Mouse (Mus musculus): ENCODE measurements around the gene Tsen34. TPM values are rescaled to one million over a fixed set of nuclear protein-coding genes. Genes with fewer than 3 reads are reported as not detected.
"Not testable (repeated sequence)": the region's sequence is repeated elsewhere in the genome, so short reads cannot be mapped to it uniquely, and the experiment has no call there.

The Tsen34 gene
- total RNA-seq, 2 experiments from 2014 or later, result 77.3 to 80.0 TPM

DNA sequence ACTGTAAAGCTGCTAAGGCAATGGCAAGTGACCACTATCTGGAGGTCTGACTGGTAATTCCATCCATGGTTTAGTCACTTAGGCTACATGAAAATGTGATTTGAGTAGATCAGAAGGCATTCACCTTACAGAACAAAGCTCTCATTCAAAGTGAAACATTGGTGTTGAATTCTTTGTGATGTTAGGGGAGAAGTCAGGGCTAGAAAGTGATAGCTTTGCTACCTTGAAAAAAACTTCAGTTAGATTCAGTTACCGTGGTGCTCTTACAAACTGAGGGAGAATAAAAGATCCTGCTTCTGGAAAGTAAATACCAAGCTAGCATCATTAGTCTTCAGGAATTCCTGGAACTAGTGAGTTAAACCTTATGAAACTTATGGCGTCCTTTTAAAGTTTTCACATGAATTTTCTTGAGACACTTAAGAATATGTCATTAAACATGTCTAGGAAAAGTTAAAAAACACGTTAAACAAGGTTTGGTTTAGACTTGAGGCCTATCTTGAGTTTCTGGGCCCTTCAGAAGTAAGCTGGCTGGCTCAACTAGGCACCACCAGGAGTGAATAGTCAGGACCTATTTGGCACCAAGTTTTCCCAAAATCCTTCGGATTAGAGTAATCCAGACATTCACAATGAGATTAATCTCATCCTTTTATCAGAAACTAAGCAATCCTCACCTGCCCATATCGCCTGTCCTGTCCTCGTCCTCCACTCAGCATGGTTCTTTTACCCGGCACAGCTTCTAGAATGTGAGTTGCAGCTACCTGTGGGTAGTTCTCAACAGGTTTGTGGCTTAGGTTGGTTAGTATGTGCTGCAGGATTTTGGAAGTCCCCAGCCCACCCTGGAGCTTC is 15.1 kb downstream of the Tsen34 start:
- no peak for DNase-seq (ENCODE audit: low spot score in 2 of 2)
- intact Hi-C loops (cut with DNase I), result no loop called here

DNA sequence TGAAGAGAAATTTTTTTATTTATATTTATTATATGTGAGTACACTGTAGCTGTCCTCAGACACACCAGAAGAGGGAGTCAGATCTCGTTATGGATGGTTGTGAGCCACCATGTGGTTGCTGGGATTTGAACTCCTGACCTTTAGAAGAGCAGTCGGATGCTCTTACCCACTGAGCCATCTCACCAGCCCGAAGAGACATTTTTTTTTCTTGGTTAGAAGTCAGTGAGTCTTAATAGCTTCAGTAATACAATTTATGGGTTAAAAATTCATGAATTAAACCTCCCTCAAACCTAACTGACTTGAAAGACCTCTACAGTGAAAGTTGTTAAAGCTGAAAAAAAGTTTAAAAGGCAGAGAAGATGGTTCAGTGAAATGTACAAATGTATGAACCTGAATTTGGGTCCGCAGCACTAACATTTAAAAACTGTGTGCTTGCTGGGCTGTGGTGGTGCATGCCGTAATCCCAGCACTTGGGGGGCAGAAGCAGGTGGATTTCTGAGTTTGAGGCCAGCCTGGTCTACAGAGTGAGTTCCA is 15.9 kb downstream of the Tsen34 start:
- intact Hi-C loops (cut with DNase I); DNase-seq (ENCODE audit: low spot score in 2 of 2): not testable (repeated sequence)

GRCm38 (mm10) chr7:3709000-3709399 is 16.3 kb downstream of the Tsen34 start:
- DNase-seq (ENCODE audit: low spot score in 2 of 2), result no peak
- intact Hi-C loops (cut with DNase I), result no loop called here

- DNase-seq (ENCODE audit: low spot score in 2 of 2), result no peak
- intact Hi-C loops (cut with DNase I), result no loop called here
Measured at GRCm38 (mm10) chr7:3712264-3712942, 19.7 kb downstream of the Tsen34 start.

GRCm38 (mm10) chr7:3715249-3715648 is 22.6 kb downstream of the Tsen34 start:
- DNase-seq (ENCODE audit: low spot score in 2 of 2), result no peak
- intact Hi-C loops (cut with DNase I), result no loop called here

GRCm38 (mm10) chr7:3720268-3720667 is 27.6 kb downstream of the Tsen34 start, which contains the start of gene Pirb:
Gene Pirb, minus strand, starts transcription at chr7:3720391.
- intact Hi-C loops (cut with DNase I); DNase-seq (ENCODE audit: low spot score in 2 of 2): not testable (repeated sequence)

- intact Hi-C loops (cut with DNase I), result not testable (repeated sequence)
Measured at GRCm38 (mm10) chr7:3725459-3725858, 32.8 kb downstream of the Tsen34 start.

DNA sequence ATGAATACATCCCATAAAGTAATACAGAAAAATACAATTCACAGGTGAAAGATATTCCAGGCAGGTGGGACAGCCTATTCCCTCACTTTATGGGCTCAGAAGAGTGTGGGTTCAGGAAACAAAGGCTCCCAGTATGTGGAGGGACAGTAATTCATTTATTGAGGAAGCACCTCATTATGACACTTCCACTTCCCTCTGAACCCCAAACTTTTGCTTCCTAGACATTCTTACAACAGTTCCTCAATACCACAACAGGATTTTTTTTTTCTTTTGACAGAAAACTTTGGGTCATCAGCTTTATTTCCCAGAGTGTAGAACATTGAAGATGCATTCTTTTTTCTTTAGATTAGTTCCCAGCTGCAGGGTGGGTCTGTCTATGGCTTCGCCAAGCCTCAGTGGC is 40.0 kb downstream of the Tsen34 start:
- intact Hi-C loops (cut with DNase I); DNase-seq (ENCODE audit: low spot score in 2 of 2): not testable (repeated sequence)

More at GRCm38 (mm10) chr7:3725459-3725858, 32.8 kb downstream of the Tsen34 start:
- not testable (repeated sequence) for DNase-seq (ENCODE audit: low spot score in 2 of 2)

Small RNAs within 50 kb of the gene (microRNA-seq; reads per million reads assigned to microRNA genes)
- 6.1 reads per million, percentile 21 among the genes with 10 or more reads in this experiment for gene Mir3572

Other genes starting within 250 kb of the Tsen34 start
- not detected for gene Tarm1, start 190.2 kb upstream of the Tsen34 start, total RNA-seq (2021)
- gene Oscar, start 76.7 kb upstream of the Tsen34 start, total RNA-seq (2021), result 1 to 10 TPM in 1 of 2 experiments, under 1 TPM in 1; 0.84 to 1.3 TPM
- gene Ndufa3, start 75.5 kb upstream of the Tsen34 start, total RNA-seq (2021), result 100 to 1,000 TPM; 483 to 557 TPM
- gene Tfpt, start 62.9 kb upstream of the Tsen34 start, total RNA-seq (2021), result 10 to 100 TPM; 39.7 to 47.8 TPM
- 10 to 100 TPM; 49.8 to 51.9 TPM for gene Prpf31, start 62.9 kb upstream of the Tsen34 start, total RNA-seq (2021)
- 10 to 100 TPM; 48.1 to 58.9 TPM for gene Cnot3, start 47.6 kb upstream of the Tsen34 start, total RNA-seq (2021)
- gene Leng1, start 27.0 kb upstream of the Tsen34 start, total RNA-seq (2021), result 1 to 10 TPM; 6.7 to 6.8 TPM
- gene Tmc4, start 15.3 kb upstream of the Tsen34 start, total RNA-seq (2021), result 10 to 100 TPM in 1 of 2 experiments, 1 to 10 TPM in 1; 2.4 to 11.0 TPM
- gene Mboat7, start 660 bp downstream of the Tsen34 start, total RNA-seq (2021), result 100 to 1,000 TPM; 208 to 211 TPM
- 100 to 1,000 TPM; 312 to 356 TPM for gene Rps9, start 11.1 kb downstream of the Tsen34 start, total RNA-seq (2021)
- under 1 TPM; 0.23 to 0.32 TPM for gene Pirb, start 27.5 kb downstream of the Tsen34 start, total RNA-seq (2021)
- not detected for gene Gm15448, start 132.8 kb downstream of the Tsen34 start, total RNA-seq (2021)
- gene Pira2, start 152.2 kb downstream of the Tsen34 start, total RNA-seq (2021), result not detected
- gene Gm14548, start 205.3 kb downstream of the Tsen34 start, total RNA-seq (2021), result not detected
- gene Lilra6, start 222.6 kb downstream of the Tsen34 start, total RNA-seq (2021), result not detected